Mouse (Mus musculus) myocyte (in vitro differentiated cells): ENCODE measurements around the gene Pitpna.

Experiments used
- CEBPB ChIP-seq: IDR thresholded peaks from 2 replicates; pipeline ENCODE4 v1.6.1; 2011; ENCODE audit warnings: mild to moderate bottlenecking, moderate library complexity; ENCODE audit not compliant: poor library complexity, insufficient read depth, severe bottlenecking
- E2F4 ChIP-seq: IDR thresholded peaks from one replicate; pipeline ENCODE4 v1.6.1; 2011; ENCODE audit warnings: mild to moderate bottlenecking, control low read depth, moderate library complexity; ENCODE audit not compliant: insufficient read depth
- MAX ChIP-seq: IDR thresholded peaks from one replicate; pipeline ENCODE4 v1.6.1; 2011; ENCODE audit warnings: low read depth, mild to moderate bottlenecking, control low read depth
- MYOD1 ChIP-seq, 3 experiments: IDR thresholded peaks; one replicate each; pipeline ENCODE4 v1.6.1; 2011; ENCODE audit warnings: control low read depth in 2 of 3, low read depth in 2 of 3, mild to moderate bottlenecking in 2 of 3, moderate library complexity in 1 of 3; ENCODE audit not compliant: insufficient read length in 2 of 3, control insufficient read depth in 1 of 3
- MYOG ChIP-seq, 3 experiments: IDR thresholded peaks; one replicate each; pipeline ENCODE4 v1.6.1; 2011; ENCODE audit warnings: control low read depth in 2 of 3, low read depth in 2 of 3, mild to moderate bottlenecking in 2 of 3; ENCODE audit not compliant: insufficient read length in 2 of 3, control insufficient read depth in 1 of 3, insufficient read depth in 1 of 3
- POLR2A ChIP-seq: IDR thresholded peaks from one replicate; pipeline ENCODE4 v1.6.1; 2011; ENCODE audit warnings: low read depth, mild to moderate bottlenecking, control low read depth, moderate library complexity; ENCODE audit not compliant: insufficient read length
- POLR2AphosphoS2 ChIP-seq: IDR thresholded peaks from one replicate; pipeline ENCODE4 v1.6.1; 2011; ENCODE audit warnings: low read depth, control low read depth; ENCODE audit not compliant: insufficient read length
- REST ChIP-seq: IDR thresholded peaks from one replicate; pipeline ENCODE4 v1.6.1; 2011; ENCODE audit warnings: mild to moderate bottlenecking, control low read depth, moderate library complexity; ENCODE audit not compliant: insufficient read depth, insufficient read length
- SRF ChIP-seq: IDR thresholded peaks from one replicate; pipeline ENCODE4 v1.6.1; 2011; ENCODE audit warnings: low read depth; ENCODE audit not compliant: control insufficient read depth, insufficient read length
- TCF12 ChIP-seq: IDR thresholded peaks from one replicate; pipeline ENCODE4 v1.6.1; 2011; ENCODE audit warnings: mild to moderate bottlenecking, control low read depth; ENCODE audit not compliant: poor library complexity, insufficient read depth, severe bottlenecking
- TCF3 ChIP-seq: IDR thresholded peaks from one replicate; pipeline ENCODE4 v1.6.1; 2011; ENCODE audit warnings: low read depth, control low read depth; ENCODE audit not compliant: insufficient read length
- USF1 ChIP-seq: IDR thresholded peaks from one replicate; pipeline ENCODE4 v1.6.1; 2011; ENCODE audit warnings: low read depth, mild to moderate bottlenecking, control low read depth, moderate library complexity

GRCm38 (mm10) chr11:75644684-75645083 lies 56.8 kb downstream of the Pitpna start:
- TF ChIP-seq POLR2A: no peak
- TF ChIP-seq MAX: no peak
- TF ChIP-seq MYOG (IDR thresholded peaks at IDR 0.05; ENCODE audit: control insufficient read depth in 1 of 3, insufficient read depth in 1 of 3, insufficient read length in 2 of 3, low read depth in 2 of 3): peak; percentile 11 to 76 (median 45)
- TF ChIP-seq E2F4: no peak
- TF ChIP-seq TCF12: no peak
- peak in 2 of 3 experiments; percentile 42 to 65 for TF ChIP-seq MYOD1 (IDR thresholded peaks at IDR 0.05; ENCODE audit: control insufficient read depth in 1 of 3, insufficient read length in 2 of 3, low read depth in 2 of 3)
- no peak for TF ChIP-seq SRF
- no peak for TF ChIP-seq POLR2AphosphoS2
- peak; percentile 24 for TF ChIP-seq USF1
- no peak for TF ChIP-seq CEBPB
- no peak for TF ChIP-seq TCF3
- no peak for TF ChIP-seq REST
